Mouse (Mus musculus): ENCODE data around the gene Orc5. TPM values are rescaled to one million over a fixed set of nuclear protein-coding genes. Genes with fewer than 3 reads are reported as not detected.
"Not testable (repeated sequence)": the region's sequence is repeated elsewhere in the genome, so short reads cannot be mapped to it uniquely, and the experiment has no call there.

Orc5 gene
- polyA plus RNA-seq, 1 experiment from 2014 or later: 17.8 TPM

- Histone ChIP-seq H3K36me3 (ENCODE audit: inconsistent target) (no peaks in the 10 kb centered on the region), H3K27ac (no peak overlapping the region), H3K79me2 (ENCODE audit: inconsistent target) (peaks cover 13% of the 10 kb centered on the region), H3K4me3 (ENCODE audit: inconsistent target) (no peak overlapping the region)
- 95% methylated on average over 14 of the region's 14 CpGs for WGBS (ENCODE audit: missing documents)
Measured at GRCm38 (mm10) chr5:22552233-22552765, 2.1 kb upstream of the Orc5 start.

DNA sequence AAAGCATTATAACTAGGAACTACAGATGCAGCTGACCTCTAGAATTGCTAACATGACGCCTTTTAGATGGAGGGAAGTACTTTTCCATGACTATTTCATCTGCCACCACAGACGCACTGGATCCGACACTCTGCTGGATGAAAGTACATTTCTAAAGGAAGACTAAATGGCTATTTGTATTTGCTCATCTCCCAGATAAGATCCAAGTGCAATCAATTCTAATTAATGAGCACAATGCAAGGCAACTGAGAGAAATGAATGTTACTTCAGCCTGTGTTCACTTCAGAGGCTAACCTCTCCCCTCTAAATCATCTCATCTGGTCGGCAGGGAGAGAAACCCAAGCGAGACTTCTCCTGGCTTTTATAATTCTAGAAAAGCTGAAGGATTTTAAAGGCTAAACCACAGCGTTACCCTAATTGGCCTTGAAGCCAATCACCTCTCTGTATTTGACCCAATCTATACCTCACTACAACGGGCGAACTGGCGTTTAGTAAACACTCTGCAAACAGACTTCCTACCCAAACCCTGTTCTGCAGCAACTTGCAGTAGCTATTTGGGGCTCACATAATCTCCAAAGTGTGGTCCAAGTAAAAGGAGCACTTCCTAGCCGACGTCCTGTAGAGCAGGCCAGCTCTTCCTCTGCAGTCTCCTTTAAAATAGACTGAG, 730 bp downstream of the Orc5 start:
- H3K4me3 ChIP-seq (ENCODE audit: inconsistent target): peak overlapping the region; percentile 89
- peaks cover 13% of the 10 kb centered on the region for H3K79me2 ChIP-seq (ENCODE audit: inconsistent target)
- H3K27ac ChIP-seq: peak overlapping the region; percentile 92
- H3K36me3 ChIP-seq (ENCODE audit: inconsistent target): peaks cover 23% of the 10 kb centered on the region
- 2% methylated on average over 11 of the region's 11 CpGs for WGBS (ENCODE audit: missing documents)

GRCm38 (mm10) chr5:22548556-22549161, 1.6 kb downstream of the Orc5 start:
- H3K79me2 ChIP-seq (ENCODE audit: inconsistent target): peaks cover 13% of the 10 kb centered on the region
- peak overlapping the region; percentile 92; the same call in 1 of the 2 replicates for H3K27ac ChIP-seq
- no peak overlapping the region; the same call in 1 of the 2 replicates for H3K4me3 ChIP-seq (ENCODE audit: inconsistent target)
- 66% methylated on average over 6 of the region's 6 CpGs for WGBS (ENCODE audit: missing documents)
- H3K36me3 ChIP-seq (ENCODE audit: inconsistent target): peaks cover 28% of the 10 kb centered on the region

DNA sequence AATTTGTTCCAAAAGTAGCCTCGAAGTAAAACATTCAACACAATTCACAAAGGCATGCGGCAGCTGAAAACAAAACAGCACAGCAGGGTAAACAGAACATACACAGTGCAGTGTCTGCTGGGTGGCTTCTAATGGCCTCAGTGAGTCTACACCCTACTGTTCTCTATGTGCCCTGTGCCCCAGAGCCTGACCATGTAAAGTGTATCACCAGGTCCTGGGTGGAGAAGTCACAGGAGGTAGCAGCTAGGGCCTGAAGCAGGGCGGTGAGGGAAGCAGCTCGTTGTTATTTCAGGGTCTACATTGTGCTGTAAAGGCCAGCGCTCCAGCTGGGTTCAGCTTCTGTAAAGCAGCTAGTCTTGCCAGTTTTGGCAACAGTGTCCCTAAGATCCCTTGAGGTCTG, 3.7 kb downstream of the Orc5 start:
- peaks cover 32% of the 10 kb centered on the region for H3K36me3 ChIP-seq (ENCODE audit: inconsistent target)
- peaks cover 13% of the 10 kb centered on the region for H3K79me2 ChIP-seq (ENCODE audit: inconsistent target)
- WGBS (ENCODE audit: missing documents): 90% methylated on average over 5 of the region's 5 CpGs
- no peak overlapping the region for H3K27ac ChIP-seq
- no peak overlapping the region for H3K4me3 ChIP-seq (ENCODE audit: inconsistent target)

GRCm38 (mm10) chr5:22545305-22545704, 4.9 kb downstream of the Orc5 start:
- no peak overlapping the region for H3K4me3 ChIP-seq (ENCODE audit: inconsistent target)
- H3K27ac ChIP-seq: no peak overlapping the region
- peaks cover 13% of the 10 kb centered on the region for H3K79me2 ChIP-seq (ENCODE audit: inconsistent target)
- H3K36me3 ChIP-seq (ENCODE audit: inconsistent target): peaks cover 35% of the 10 kb centered on the region

DNA sequence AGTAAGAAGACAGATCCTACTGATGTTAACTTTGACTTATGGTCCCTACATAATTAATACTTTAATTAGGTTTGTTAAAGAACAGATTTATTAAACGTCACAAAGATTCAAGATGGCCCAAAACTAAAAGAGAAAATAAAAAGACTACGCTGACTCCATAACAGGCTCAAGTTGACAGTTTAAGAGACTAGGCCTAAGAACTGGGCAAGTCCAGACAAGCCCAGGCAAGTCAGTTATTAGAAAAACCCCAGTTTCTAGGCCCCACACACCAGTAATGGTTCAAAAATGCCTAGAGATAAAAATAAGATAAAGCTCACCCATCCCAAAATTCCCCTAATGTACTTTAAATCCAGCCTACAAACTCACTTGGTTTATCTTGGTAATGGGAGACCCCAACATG, 7.6 kb downstream of the Orc5 start:
- 100% methylated on average over 2 of the region's 2 CpGs for WGBS (ENCODE audit: missing documents)
- Histone ChIP-seq H3K27ac (no peak overlapping the region), H3K36me3 (ENCODE audit: inconsistent target) (peaks cover 35% of the 10 kb centered on the region), H3K79me2 (ENCODE audit: inconsistent target) (no peaks in the 10 kb centered on the region), H3K4me3 (ENCODE audit: inconsistent target) (no peak overlapping the region)

DNA sequence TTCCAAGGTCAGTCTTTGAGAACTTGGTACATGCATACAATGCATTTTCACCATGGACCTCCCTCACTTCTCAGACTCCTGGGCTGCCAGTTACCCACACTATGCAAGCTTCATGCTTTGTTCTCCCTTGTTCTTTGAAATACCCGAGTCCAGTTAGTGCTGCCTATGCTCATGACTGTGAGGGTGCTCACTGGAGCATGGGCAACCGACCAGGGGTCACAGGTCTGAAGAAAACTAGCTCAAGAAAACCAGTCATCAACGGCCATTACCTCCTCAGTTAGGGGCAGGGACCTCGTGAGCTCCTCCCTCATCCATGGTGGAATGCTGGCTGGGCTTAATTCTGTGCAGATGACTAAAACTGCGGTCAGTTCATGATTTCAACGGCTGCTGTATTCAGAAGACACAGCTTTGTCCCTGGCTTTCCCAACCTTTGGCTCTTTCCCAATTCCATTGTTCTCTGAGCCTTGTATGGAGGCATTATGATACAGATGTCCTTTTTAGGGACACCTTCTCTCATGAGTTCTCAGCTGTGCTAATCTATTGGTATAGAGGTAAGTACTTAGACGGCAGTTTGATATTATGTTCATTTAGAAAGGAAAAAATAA, 11.1 kb downstream of the Orc5 start:
- no peaks in the 10 kb centered on the region for H3K79me2 ChIP-seq (ENCODE audit: inconsistent target)
- H3K4me3 ChIP-seq (ENCODE audit: inconsistent target): no peak overlapping the region
- peaks cover 17% of the 10 kb centered on the region; the same call in 1 of the 2 replicates for H3K36me3 ChIP-seq (ENCODE audit: inconsistent target)
- no peak overlapping the region for H3K27ac ChIP-seq
- 92% methylated on average over 7 of the region's 7 CpGs for WGBS (ENCODE audit: missing documents)

GRCm38 (mm10) chr5:22536695-22537094, 13.5 kb downstream of the Orc5 start:
- Histone ChIP-seq H3K4me3 (ENCODE audit: inconsistent target) (no peak overlapping the region), H3K27ac (no peak overlapping the region), H3K79me2 (ENCODE audit: inconsistent target) (no peaks in the 10 kb centered on the region), H3K36me3 (ENCODE audit: inconsistent target) (peaks cover 14% of the 10 kb centered on the region; the same call in 1 of the 2 replicates)
- 85% methylated on average over 1 of the region's 1 CpGs for WGBS (ENCODE audit: missing documents)

- WGBS (ENCODE audit: missing documents): 93% methylated on average over 5 of the region's 5 CpGs
- Histone ChIP-seq H3K36me3 (ENCODE audit: inconsistent target) (peaks cover 31% of the 10 kb centered on the region; the same call in 1 of the 2 replicates), H3K27ac (no peak overlapping the region), H3K4me3 (ENCODE audit: inconsistent target) (no peak overlapping the region), H3K79me2 (ENCODE audit: inconsistent target) (no peaks in the 10 kb centered on the region)
Measured at GRCm38 (mm10) chr5:22532571-22532970, 17.7 kb downstream of the Orc5 start.

GRCm38 (mm10) chr5:22522612-22523011, 27.6 kb downstream of the Orc5 start:
- Histone ChIP-seq H3K4me3 (ENCODE audit: inconsistent target) (no peak overlapping the region), H3K36me3 (ENCODE audit: inconsistent target) (peaks cover 31% of the 10 kb centered on the region; the same call in 1 of the 2 replicates), H3K27ac (no peak overlapping the region), H3K79me2 (ENCODE audit: inconsistent target) (no peaks in the 10 kb centered on the region)
- WGBS (ENCODE audit: missing documents): 100% methylated on average over 2 of the region's 4 CpGs

GRCm38 (mm10) chr5:22519708-22520107, 30.5 kb downstream of the Orc5 start:
- 59% methylated on average over 2 of the region's 2 CpGs for WGBS (ENCODE audit: missing documents)
- Histone ChIP-seq H3K27ac (no peak overlapping the region), H3K4me3 (ENCODE audit: inconsistent target) (no peak overlapping the region), H3K79me2 (ENCODE audit: inconsistent target) (no peaks in the 10 kb centered on the region), H3K36me3 (ENCODE audit: inconsistent target) (0 out of 2 replicates have a peak, but pooled peaks cover 23% of the 10 kb centered on the region)

GRCm38 (mm10) chr5:22515745-22516144, 34.5 kb downstream of the Orc5 start:
- not testable (repeated sequence) for H3K79me2 ChIP-seq (ENCODE audit: inconsistent target); H3K27ac ChIP-seq; H3K4me3 ChIP-seq (ENCODE audit: inconsistent target)
- WGBS (ENCODE audit: missing documents): 82% methylated on average over 4 of the region's 4 CpGs
- peaks cover 16% of the 10 kb centered on the region for H3K36me3 ChIP-seq (ENCODE audit: inconsistent target)

DNA sequence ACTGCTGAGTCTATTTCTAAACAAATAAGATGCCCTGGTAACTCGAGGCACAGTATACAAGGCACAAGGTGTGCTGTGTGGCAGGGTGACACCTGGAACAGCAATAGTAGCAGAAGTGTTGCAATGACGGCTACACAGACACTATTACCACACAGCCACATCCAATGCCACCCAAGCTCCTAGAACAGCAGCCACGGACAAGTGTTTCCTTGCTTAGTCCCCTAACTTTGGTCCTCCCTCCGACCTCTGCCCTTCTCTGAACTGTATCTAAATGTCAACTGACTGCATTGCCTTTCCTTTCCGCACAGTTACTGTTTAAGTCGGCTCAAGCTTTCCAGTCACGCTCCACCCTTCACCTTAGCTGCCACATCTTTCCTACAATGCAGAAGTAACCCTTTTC, 36.0 kb downstream of the Orc5 start:
- peaks cover 17% of the 10 kb centered on the region for H3K36me3 ChIP-seq (ENCODE audit: inconsistent target)
- no CpG with 5 or more reads among the region's 7 CpGs for WGBS (ENCODE audit: missing documents)
- not testable (repeated sequence) for H3K27ac ChIP-seq; H3K79me2 ChIP-seq (ENCODE audit: inconsistent target); H3K4me3 ChIP-seq (ENCODE audit: inconsistent target)

DNA sequence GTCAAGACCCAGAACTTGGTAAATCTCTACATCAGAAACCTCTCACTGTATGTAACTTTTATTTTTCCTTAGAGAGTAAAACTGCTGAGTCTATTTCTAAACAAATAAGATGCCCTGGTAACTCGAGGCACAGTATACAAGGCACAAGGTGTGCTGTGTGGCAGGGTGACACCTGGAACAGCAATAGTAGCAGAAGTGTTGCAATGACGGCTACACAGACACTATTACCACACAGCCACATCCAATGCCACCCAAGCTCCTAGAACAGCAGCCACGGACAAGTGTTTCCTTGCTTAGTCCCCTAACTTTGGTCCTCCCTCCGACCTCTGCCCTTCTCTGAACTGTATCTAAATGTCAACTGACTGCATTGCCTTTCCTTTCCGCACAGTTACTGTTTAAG, 37.6 kb downstream of the Orc5 start:
- H3K27ac ChIP-seq; H3K4me3 ChIP-seq (ENCODE audit: inconsistent target); H3K79me2 ChIP-seq (ENCODE audit: inconsistent target): not testable (repeated sequence)
- H3K36me3 ChIP-seq (ENCODE audit: inconsistent target): peaks cover 17% of the 10 kb centered on the region
- no CpG with 5 or more reads among the region's 5 CpGs for WGBS (ENCODE audit: missing documents)

DNA sequence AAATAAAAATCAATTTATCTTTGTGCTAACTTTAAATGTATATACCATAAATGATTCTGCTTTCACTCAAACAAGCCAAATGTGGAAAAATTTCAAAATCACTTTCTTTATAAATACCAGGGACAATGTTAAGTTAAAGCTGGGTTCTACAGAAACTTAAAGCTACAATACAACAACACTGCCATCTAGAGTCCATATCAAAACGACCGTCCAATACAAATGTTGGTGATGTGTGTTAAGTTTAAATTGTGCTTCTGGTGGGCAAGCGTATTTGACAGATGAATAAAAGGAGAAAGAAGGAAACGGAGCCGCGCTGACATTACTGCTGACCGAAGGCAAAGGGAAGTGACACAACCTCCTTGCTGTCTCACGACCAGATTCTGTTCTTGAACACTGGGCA, 38.4 kb downstream of the Orc5 start:
- H3K79me2 ChIP-seq (ENCODE audit: inconsistent target): no peaks in the 10 kb centered on the region
- H3K27ac ChIP-seq: no peak overlapping the region
- no peak overlapping the region for H3K4me3 ChIP-seq (ENCODE audit: inconsistent target)
- peaks cover 15% of the 10 kb centered on the region for H3K36me3 ChIP-seq (ENCODE audit: inconsistent target)
- 54% methylated on average over 8 of the region's 8 CpGs for WGBS (ENCODE audit: missing documents)
